Mouse (Mus musculus) inflammation-experienced regulatory T-cells, adult 6 months (primary cell): ENCODE results near the gene Serpina3m. TPM values are rescaled to one million over a fixed set of nuclear protein-coding genes. Genes with fewer than 3 reads are reported as not detected.
A peak's percentile ranks its signal among the peaks of the same experiment; 100 is the strongest.
"Not testable (repeated sequence)": the region's sequence is repeated elsewhere in the genome, so short reads cannot be mapped to it uniquely, and the experiment has no call there.

Source experiments
- ATAC-seq: one replicate; pipeline ENCODE4 v1.8.0; 2017
- polyA plus RNA-seq, 3 experiments: library from polyadenylated mRNA; unstranded; fragments of 100-300 nt; shearing (Covaris generic); gene quantifications; one replicate each; pipeline ENCODE4 v1.2.1; 2017

Gene Serpina3m
- polyA plus RNA-seq, result not detected

DNA sequence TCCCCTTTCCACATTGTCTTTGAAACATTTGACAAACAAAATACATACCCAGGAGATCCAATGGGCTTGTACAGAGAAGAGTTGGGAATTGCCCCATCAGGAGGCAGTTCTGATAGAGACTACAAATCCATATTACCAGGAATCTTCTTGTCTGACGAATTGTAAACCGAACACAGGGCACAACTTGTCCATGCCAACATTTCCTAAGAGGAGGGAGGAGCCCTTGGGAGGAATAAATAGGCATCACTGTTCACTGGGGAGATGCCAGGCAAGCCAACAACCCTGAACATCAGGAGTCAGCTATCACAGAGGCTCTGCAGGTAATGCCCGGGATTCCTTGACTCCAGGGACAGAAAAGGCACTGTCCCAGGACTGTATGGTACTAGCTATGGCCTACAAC lies at the start of gene Serpina3m, which contains the start of gene Serpina3k:
Gene Serpina3m (plus strand): TSS at position 261 of the 400 bp plus-strand sequence.
Gene Serpina3k (plus strand): TSS at position 261 of the 400 bp plus-strand sequence.
- ATAC-seq, result not testable (repeated sequence)

DNA sequence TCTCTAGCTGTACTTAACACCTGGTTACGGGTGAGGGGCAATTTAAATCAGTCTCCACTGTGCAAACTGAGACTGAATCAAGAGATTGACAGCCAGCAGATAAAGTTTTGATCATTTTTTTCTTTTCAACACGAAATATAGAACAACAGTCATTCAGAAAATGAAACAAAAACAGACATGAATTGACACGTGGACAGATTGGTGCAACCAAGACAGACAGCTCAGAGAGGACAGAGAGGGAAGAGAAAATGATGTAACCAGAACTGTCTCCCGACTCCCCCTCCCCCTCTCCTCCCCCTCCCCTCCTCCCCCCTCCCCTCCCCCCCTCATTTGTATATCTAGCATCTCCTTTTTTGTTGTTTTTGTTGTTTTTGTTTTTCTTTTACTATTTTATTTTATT lies 48.4 kb upstream of the Serpina3m start:
- peak; percentile 43 for ATAC-seq

DNA sequence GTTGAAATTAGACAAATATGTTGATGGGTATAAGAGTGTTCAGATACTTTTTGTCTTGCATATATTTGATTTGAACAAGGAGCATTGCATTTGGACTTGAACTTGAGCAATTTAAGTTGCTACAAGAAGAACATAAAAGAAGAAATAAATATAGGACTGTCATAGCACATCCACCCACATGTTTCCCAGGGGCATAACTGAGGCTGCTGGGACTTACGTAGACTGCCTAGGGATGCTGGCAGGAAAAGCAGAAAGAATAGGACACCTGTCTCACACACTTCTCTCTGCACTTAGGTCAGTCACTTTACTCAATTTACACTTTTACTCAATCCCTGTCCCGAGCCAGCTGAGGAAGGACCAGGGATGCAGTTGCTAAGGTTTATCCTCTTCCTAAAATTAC lies 44.3 kb upstream of the Serpina3m start:
- no peak for ATAC-seq

DNA sequence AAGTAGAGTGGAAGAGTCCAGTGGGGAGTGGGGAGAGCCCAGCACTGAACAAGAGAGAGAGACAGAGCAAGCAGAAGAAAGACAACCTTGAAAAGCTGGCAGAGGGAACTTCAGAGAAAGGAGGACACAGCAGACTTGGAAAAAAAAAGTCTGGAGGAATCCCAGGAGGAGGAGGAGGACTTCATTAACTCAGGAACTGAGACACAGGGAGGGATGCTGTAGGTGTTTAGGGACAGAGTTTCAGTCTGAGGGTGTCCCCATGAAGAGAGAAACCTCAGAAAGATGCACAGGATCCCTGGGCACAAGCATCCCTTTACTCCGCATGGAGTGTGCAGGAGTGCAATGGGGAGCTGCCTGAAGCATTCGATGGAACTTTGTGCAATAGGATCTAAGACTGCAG lies 40.2 kb upstream of the Serpina3m start:
- no peak for ATAC-seq

DNA sequence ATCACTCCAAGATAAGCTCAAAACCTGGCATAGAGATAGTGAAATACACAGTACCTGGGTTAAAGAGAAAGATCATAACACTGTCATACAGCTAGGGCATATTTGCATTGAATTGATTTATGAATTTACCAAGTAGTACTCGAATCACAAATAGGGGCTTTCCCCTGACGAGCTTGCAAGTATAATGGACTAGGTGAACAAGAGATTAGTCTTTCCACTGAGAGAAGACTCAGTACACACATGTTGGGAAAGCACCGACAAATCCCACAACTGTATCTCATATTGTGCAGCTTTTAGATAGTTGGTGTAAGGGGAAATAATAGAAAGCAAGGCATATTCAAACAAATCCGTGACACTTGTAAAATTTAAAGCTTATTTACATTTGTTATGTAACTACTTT lies 32.3 kb upstream of the Serpina3m start:
- peak; percentile 52 for ATAC-seq

DNA sequence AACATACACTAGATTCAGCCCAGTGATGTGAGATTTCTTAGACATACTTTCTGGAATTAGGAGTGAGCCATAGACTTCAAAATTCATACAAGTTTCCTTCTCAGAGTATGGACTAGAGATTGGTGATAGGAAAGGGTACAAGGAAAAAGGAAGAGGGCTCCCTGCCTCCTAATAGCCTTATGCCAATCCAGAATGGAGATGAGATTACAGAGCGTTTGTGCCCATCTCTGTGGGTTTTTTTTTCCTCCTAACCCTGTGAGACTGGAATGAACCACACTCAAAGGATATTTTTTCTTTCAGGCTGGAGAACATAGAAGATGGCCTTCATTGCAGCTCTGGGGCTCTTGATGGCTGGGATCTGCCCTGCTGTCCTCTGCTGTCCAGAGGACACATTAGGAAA lies 24.0 kb upstream of the Serpina3m start, which contains the start of gene Serpina3j:
Gene Serpina3j (plus strand): TSS at position 301 of the 400 bp plus-strand sequence.
- ATAC-seq, result no peak

DNA sequence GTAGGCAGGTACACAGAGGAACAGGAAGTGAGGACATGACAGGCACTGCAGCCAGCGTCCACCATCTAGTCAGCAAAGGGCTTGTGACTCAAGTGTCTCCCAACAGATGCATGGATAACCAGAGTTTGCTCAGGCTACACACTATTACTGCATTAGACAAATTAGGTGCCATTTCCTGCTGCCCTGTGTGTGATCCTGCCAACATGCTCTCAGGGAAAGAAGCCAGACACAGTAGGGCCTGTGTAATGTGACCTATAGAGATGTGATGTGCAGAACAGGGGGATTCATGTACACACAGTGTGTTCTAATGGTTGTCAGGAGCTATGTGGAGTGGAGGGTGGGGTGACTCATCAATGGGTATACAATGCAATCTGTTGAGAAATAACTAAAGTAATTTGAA lies 15.8 kb upstream of the Serpina3m start:
- no peak for ATAC-seq

DNA sequence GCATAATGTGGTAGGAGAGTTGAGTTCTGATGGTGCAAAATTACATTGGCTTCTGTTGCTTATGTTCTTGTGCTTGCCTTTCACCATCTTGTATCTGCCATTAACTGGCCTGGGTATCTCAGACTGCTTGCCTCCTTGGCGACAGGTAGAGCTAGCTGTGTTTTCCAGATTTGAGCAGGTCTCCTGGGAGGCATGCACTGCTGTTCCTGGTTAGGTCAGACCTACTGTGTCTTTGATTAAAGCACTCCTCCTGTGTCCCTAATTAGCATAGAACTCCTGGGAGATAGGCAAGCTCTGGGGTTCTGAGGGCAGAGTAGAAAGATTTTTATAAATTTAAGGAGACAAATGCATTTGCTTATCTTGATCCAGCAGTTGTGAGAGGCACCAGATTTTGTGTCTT lies 6.6 kb upstream of the Serpina3m start:
- no peak for ATAC-seq

DNA sequence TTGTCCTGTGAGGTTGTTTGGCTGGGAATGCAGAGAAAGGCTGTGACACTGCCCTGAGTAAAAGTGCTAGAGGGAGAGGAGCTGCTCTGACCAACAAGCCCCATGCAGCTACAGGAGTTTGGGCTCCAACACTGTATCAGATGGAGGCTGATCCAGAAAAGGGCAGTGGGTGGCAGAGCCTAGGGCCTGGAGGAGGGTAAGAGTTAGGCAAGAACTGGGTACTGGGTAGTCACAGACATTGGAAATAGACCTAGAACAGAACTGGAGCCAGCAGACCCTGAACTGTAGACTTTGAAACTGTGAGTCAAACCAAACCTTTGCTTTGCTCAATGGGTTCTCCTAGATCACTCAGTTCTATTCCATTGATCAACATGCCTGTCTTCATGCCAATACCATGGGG lies 1.4 kb upstream of the Serpina3m start:
- ATAC-seq, result not testable (repeated sequence)

DNA sequence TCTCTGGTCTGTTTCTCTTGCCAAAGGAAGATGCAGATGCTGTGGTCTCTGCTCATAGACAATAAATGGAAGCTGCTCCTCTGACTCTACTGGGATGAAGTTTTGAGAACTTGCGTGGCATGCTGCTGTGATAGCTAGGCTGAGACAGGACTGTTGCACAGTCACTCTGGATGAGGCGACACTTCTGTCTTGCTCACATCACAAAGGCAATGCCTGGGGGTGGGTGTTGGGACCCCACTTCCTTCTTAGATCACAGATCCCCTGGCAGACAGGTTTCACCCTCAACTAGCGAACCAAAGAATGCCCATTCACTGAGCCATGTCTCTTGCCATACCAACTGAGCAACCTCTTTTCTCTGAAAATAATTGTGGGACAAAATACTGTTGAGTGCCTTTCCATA lies 419 bp downstream of the Serpina3m start:
- ATAC-seq, result no peak

DNA sequence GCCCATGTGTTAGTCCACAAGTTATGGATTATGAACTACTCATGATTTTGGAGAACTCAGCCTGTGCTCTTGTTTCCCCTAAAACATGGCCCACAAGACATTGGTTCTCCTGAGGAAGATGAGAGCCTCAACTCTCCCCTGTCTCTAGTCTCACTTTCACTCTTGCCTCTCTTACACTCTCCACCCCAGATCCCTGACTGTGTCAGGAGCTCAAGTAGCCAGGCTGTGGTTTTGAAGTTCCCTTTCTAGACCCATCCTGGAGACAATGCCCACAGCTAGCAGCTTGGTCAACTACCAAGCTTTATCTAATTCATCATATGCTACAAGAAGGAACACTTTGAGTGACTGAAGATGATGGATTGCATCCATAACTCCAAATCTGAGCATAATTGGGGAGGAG lies 4.2 kb downstream of the Serpina3m start:
- ATAC-seq, result not testable (repeated sequence)

DNA sequence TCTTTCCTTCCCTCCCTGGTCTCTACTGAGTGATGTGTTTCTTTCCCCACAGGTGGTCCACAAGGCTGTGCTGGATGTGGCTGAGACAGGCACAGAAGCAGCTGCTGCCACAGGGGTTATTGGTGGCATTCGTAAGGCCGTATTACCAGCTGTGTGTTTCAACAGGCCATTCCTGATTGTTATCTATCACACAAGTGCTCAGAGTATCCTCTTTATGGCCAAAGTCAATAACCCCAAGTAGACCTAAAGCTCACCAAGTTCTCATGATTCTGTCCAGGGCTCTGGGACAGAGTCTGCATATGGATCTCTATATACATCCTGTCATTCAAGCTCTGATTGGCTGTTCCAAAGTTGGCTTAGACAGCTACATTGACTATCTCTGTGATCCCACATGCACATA lies 6.9 kb downstream of the Serpina3m start:
- no peak for ATAC-seq

DNA sequence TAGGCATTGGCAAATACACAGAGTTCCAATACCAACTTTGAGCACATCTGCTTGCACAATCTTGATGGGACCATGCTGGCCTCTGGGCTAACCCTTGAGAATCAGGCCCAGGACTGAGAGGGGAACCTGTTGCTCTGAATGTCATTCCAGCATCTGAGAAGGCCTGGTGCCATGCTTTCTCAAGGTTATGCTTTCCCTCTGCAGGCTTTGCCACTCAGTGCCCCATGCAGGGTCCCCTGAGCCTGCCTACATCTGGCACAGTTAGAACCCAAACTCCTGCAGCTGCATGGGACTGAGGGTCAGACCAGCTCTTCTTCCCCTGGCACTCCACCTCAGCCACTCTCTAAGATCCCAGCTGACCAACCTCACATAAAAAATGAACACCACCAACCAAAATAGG lies 7.4 kb downstream of the Serpina3m start:
- no peak for ATAC-seq

DNA sequence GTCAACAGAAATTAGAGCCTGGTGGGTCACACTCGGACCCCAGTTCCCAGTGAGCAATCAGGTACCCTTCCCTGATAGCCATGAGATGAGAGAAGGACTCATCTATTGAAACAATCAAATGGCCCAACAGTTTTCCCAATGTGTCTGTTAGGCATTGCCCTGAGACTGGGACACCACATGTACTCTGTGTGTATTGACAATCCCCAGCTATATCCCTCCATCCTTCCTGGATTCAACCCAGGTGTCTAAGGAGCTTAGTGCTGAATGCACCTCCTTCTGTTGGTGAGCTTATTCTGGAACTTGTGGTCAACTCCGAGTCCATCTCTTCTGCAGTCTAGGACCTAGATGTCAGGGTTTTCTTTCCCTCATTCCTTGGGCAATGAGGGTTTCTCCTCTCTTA lies 8.8 kb downstream of the Serpina3m start:
- no peak for ATAC-seq

DNA sequence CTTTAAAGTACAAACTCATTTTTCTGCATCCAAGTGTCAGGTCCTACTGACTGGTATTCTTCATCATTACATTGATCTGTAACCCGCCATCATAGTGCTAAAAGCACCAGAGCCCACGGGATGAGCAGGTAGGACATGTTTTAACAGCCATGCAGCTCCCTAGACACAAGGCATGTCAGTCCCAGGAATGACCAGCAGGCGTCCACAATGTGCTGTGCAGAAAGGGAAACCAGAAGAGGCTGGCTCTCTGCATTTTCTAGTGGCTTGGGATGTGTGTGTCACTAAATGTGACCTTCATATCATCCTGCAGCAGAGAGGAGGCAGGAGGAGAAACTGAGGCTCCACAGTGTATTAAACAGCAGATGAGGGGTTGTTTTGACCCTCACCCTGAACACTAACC lies 13.5 kb downstream of the Serpina3m start:
- ATAC-seq, result not testable (repeated sequence)

DNA sequence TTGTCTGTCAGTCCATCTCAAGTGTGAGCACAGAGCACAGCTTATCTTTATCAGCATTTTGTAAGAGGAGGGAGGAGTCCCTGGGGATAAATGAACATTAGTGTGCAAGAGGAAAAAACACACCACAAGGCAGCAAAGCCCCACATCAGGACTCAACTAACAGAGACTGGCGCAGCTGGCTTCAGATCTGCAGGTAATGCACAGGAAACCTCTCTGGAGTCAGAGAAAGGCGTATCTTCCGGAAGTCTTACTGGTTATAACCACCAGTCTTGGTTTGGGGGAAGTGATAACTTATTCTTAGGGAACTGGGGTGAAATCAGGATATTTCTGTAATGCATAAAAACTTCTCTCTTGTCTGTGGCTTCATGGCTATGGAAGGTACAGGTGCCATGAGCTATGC lies 17.7 kb downstream of the Serpina3m start:
- ATAC-seq, result no peak

DNA sequence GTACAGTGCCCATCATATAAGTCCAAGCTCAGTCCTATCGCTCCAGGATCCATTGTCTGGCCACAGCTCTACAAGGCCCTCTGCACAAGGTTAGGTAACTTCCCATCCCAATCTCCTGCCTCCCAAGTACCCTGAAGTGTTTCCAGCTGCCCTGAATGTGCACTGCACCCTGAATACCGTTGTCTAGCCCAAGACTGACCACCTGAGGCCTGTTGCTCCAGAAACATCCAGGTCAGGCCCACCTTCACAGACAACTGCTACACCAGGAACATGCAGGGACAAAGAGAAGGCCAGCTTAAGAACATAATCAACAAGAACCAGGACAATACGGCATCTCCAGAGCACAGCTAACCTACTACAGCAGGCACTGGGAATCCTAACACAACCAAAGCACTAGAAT lies 31.7 kb downstream of the Serpina3m start:
- no peak for ATAC-seq

DNA sequence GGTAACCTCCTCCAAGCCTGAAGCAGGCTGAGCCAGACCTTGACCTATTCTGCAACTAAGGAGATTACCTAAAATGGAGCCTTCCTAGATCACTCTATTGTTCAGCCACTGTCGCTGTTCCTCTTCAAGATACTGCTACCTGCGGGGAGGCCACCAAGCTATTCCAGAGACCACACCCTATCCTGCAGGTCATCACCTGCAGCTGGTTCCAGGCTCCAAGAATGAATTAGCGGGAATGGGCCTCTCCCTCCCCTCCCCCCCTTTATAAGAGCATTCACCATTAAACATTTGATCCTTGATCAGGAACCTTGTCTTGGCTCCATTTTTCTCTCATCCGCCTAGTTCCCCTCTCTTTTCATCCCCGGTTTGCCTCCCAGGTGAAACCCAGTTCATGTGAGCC lies 38.9 kb downstream of the Serpina3m start:
- ATAC-seq, result not testable (repeated sequence)

DNA sequence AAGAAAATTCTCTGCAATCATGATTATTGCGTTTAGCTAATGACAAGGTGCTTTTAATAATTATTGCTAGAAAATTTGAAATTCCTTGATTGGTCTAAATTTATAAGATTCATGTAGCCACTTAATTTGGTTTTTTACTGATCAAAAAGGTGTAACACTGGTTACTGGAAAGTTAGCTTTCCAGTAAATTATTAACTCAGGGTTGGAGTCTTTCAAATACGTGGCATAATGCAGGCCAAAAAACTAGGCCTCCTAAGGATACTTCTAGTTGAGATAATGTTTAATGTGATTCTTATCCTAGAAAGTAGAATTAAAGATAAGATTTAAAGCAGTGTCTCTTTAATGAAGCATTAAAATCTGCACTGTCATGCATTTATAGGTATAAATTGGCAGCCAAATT lies 40.1 kb downstream of the Serpina3m start:
- ATAC-seq, result not testable (repeated sequence)

DNA sequence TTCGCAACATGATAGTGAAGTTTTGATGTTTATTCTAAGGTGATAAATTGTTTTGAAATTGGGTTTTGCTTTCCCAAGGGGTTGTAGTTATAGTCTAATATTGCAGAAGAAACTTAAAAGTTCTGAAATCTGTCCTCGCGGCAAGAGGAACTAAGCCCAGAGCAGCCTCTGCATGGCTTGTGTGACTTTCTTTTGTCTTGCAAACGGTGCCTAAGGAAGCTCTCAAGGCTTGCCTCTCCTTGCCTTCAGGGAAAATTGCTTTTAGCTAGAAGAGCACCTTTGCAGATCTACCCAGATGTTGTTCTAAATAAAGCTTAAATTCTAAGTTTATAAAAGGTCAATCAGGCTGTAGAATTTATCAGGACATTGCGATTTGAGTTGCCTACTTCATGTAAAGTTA lies 40.5 kb downstream of the Serpina3m start:
- ATAC-seq, result not testable (repeated sequence)

DNA sequence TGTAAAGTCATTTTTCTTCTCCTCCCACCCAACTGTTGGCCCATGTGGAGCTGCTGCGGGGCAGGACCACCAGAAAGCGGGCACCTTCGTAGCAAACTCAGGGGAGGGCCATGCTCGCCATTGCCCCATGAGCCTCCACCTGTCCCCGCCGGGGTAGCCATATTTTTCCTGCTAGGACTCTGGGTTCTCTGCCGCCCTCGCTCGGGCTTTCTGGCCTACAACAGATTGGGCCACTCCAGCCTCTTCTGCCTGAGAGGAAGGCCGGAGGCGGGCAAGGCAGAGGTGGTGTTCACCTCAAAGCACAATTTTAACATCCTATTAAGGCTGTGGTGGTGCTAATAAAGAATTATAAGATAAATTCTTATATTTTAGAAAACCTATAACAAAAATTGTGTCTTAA lies 41.6 kb downstream of the Serpina3m start:
- ATAC-seq, result no peak

DNA sequence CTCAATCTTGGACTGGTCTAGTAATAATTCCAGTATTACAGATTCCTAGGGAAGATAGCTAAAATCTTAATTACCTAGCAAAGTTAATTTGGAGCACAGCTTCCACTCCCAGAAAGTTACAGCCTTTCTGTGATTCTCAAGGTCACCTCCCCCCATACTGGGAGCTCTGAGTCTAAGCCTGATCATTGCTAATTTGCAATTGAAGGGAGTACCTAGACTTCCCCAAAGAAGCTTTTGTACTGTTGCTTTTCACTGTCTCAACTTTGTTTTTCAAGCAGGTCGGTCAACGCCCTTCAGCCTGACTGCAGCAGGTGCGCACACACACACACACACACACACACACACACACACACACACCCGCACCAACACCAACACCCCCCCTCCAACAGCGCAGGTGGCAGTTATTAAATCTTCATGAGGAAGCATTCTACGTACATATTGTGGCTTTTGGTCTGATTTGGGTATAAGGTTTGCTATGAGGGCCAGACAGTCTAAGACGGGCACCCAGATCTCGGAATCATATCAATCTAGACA lies 42.9 kb downstream of the Serpina3m start:
- ATAC-seq, result not testable (repeated sequence)

DNA sequence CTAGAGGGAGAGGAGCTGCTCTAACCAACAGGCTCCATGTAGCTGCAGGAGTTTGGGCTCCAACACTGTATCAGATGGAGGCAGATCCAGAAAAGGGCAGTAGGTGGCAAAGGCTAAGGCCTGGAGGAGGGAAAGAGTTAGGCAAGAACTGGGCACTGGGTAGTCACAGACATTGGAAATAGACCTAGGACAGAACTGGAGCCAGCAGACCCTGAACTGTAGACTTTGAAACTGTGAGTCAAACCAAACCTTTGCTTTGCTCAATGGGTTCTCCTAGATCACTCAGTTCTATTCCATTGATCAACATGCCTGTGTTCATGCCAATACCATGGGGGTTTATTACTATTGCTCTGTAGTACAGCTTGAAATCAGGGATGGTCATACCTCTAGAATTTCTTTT lies 47.7 kb downstream of the Serpina3m start:
- not testable (repeated sequence) for ATAC-seq

DNA sequence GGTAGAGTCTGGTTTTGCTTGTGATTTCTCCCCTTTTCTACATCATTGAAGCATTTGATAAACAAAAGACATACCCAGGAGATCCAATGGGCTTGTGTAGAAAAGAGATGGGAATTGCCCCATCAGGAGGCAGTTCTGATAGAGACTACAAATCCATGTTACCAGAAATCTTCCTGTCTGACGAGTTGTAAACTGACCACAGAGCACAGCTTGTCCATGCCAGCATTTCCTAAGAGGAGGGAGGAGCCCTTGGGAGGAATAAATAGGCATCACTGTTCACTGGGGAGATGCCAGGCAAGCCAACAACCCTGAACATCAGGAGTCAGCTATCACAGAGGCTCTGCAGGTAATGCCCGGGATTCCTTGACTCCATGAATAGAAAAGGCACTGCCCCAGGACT lies 48.6 kb downstream of the Serpina3m start:
- ATAC-seq, result not testable (repeated sequence)

DNA sequence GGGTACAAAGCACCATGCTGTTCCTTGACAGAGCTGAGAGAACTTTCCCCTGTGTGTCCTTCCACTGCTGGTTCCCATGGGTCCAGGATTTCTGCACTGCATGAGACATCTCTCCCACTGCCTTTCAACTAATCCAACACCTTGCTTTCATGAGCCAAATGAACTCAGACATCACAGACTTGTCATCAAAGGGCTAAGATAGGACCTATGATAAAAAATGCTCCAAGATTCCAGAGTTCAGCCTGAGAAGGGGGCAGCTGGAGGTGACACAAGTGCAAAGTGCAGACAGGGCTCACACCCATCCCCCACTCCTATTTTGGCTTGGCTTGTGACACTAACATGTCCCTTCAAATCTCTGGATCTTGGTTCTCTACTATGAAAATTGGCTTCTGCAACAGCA lies 50.2 kb downstream of the Serpina3m start:
- no peak for ATAC-seq
